Mouse (Mus musculus) MEL (cell line): Measurements from ENCODE around the gene Krt86. TPM values are rescaled to one million over a fixed set of nuclear protein-coding genes. Genes with fewer than 3 reads are reported as not detected.

ENCODE experiments used
- DNase-seq: peaks from one replicate; pipeline ENCODE4 v3.0.0; 2011; ENCODE audit warnings: low read depth, low spot score
- H3K27ac ChIP-seq: 2 replicates; pipeline ENCODE4 v1.5.1; 2012; ENCODE audit warnings: low read depth, mild to moderate bottlenecking, control low read depth, low read length, moderate library complexity; ENCODE audit not compliant: control insufficient read depth
- H3K27me3 ChIP-seq, 2 experiments: fragments of 150-350 bp in 1 of 2; sonication (generic) in 1 of 2; 2 replicates each; pipeline ENCODE4 v1.6.1; 2012; ENCODE audit warnings: low read length in 2 of 2, mild to moderate bottlenecking in 2 of 2, improper control_type of control experiment in 1 of 2, moderate library complexity in 1 of 2; ENCODE audit not compliant: insufficient read depth in 2 of 2, control insufficient read depth in 1 of 2
- H3K36me3 ChIP-seq, 2 experiments: 2 replicates each; pipeline ENCODE4 v1.6.1; 2012 to 2014; ENCODE audit warnings: low read length in 2 of 2, improper control_type of control experiment in 1 of 2, inconsistent platforms in 1 of 2, mild to moderate bottlenecking in 1 of 2; ENCODE audit not compliant: insufficient read depth in 2 of 2, control insufficient read depth in 1 of 2
- H3K4me1 ChIP-seq, 2 experiments: fragments of 150-350 bp in 1 of 2; sonication (generic) in 1 of 2; 2 replicates each; pipeline ENCODE4 v1.6.1; 2012; ENCODE audit warnings: low read length in 2 of 2, improper control_type of control experiment in 1 of 2, mild to moderate bottlenecking in 1 of 2; ENCODE audit not compliant: insufficient read depth in 2 of 2, control insufficient read depth in 1 of 2
- H3K4me3 ChIP-seq, 2 experiments: fragments of 150-350 bp in 1 of 2; sonication (generic) in 1 of 2; 2 replicates each; pipeline ENCODE4 v1.5.1; 2012; ENCODE audit warnings: low read depth in 2 of 2, low read length in 2 of 2, mild to moderate bottlenecking in 2 of 2, moderate library complexity in 2 of 2, control low read depth in 1 of 2, improper control_type of control experiment in 1 of 2; ENCODE audit not compliant: control insufficient read depth in 1 of 2, insufficient read depth in 1 of 2
- H3K79me2 ChIP-seq: 2 replicates; pipeline ENCODE4 v1.6.1; 2012; ENCODE audit warnings: mild to moderate bottlenecking, low read length, moderate library complexity; ENCODE audit not compliant: control insufficient read depth, poor library complexity, insufficient read depth
- H3K9ac ChIP-seq: 2 replicates; pipeline ENCODE4 v1.6.1; 2012; ENCODE audit warnings: low read depth, mild to moderate bottlenecking, control low read depth, low read length, moderate library complexity; ENCODE audit not compliant: control insufficient read depth, poor library complexity, severe bottlenecking
- H3K9me3 ChIP-seq: fragments of 150-350 bp; sonication (generic); replicated peaks from 2 replicates; pipeline ENCODE4 v1.6.1; 2012; ENCODE audit warnings: mild to moderate bottlenecking, low read length, improper control_type of control experiment, moderate library complexity; ENCODE audit not compliant: insufficient read depth
- CHD1 ChIP-seq: IDR thresholded peaks from 2 replicates; pipeline ENCODE4 v1.6.1; 2012; ENCODE audit warnings: low read depth, mild to moderate bottlenecking, inconsistent platforms, low read length, improper control_type of control experiment
- CHD2 ChIP-seq: IDR thresholded peaks from 2 replicates; pipeline ENCODE4 v1.6.1; 2011; ENCODE audit warnings: low read length, improper control_type of control experiment
- CTCF ChIP-seq, 3 experiments: IDR thresholded peaks in 2 of 3; conservative IDR thresholded peaks in 1 of 3; 2 replicates each; pipeline ENCODE4 v1.5.1; 2011 to 2012; ENCODE audit warnings: low read length in 3 of 3, low read depth in 2 of 3, mild to moderate bottlenecking in 2 of 3, improper control_type of control experiment in 1 of 3, inconsistent platforms in 1 of 3, mixed read lengths in 1 of 3, moderate library complexity in 1 of 3; ENCODE audit not compliant: control insufficient read depth in 1 of 3, insufficient read depth in 1 of 3, poor library complexity in 1 of 3, severe bottlenecking in 1 of 3
- E2F4 ChIP-seq: IDR thresholded peaks from 2 replicates; pipeline ENCODE4 v1.6.1; 2011; ENCODE audit warnings: low read depth, low read length, improper control_type of control experiment, borderline replicate concordance
- ETS1 ChIP-seq: IDR thresholded peaks from 2 replicates; pipeline ENCODE4 v1.6.1; 2012; ENCODE audit warnings: low read depth, mild to moderate bottlenecking, inconsistent platforms, low read length, improper control_type of control experiment, moderate library complexity
- GABPA ChIP-seq: IDR thresholded peaks from 2 replicates; pipeline ENCODE4 v1.6.1; 2012; ENCODE audit warnings: low read depth, mild to moderate bottlenecking, inconsistent platforms, low read length, improper control_type of control experiment, moderate library complexity
- GATA1 ChIP-seq: IDR thresholded peaks from 2 replicates; pipeline ENCODE4 v1.6.1; 2011; ENCODE audit warnings: low read depth, low read length, improper control_type of control experiment
- MEF2A ChIP-seq: IDR thresholded peaks from 2 replicates; pipeline ENCODE4 v1.6.1; 2014; ENCODE audit warnings: low read depth, mild to moderate bottlenecking, inconsistent platforms, low read length, improper control_type of control experiment; ENCODE audit not compliant: poor library complexity, insufficient replicate concordance, severe bottlenecking; ENCODE audit errors: extremely low read depth
- MYB ChIP-seq: IDR thresholded peaks from 2 replicates; pipeline ENCODE4 v1.6.1; 2011; ENCODE audit warnings: mild to moderate bottlenecking, low read depth, low read length, improper control_type of control experiment
- MYC ChIP-seq: IDR thresholded peaks from 2 replicates; pipeline ENCODE4 v1.6.1; 2011; ENCODE audit warnings: low read depth, mild to moderate bottlenecking, low read length, improper control_type of control experiment, moderate library complexity
- POLR2A ChIP-seq, 2 experiments: IDR thresholded peaks; 2 replicates each; pipeline ENCODE4 v1.6.1; 2011 to 2012; ENCODE audit warnings: low read length in 2 of 2, mild to moderate bottlenecking in 2 of 2, control low read depth in 1 of 2, improper control_type of control experiment in 1 of 2, low read depth in 1 of 2, moderate library complexity in 1 of 2; ENCODE audit not compliant: control insufficient read depth in 1 of 2, insufficient read depth in 1 of 2, poor library complexity in 1 of 2
- POLR2AphosphoS2 ChIP-seq: IDR thresholded peaks from 2 replicates; pipeline ENCODE4 v1.6.1; 2011; ENCODE audit warnings: low read length, improper control_type of control experiment
- RCOR1 ChIP-seq: IDR thresholded peaks from 2 replicates; pipeline ENCODE4 v1.6.1; 2012; ENCODE audit warnings: low read depth, mild to moderate bottlenecking, inconsistent platforms, low read length, improper control_type of control experiment
- SMC3 ChIP-seq: IDR thresholded peaks from 2 replicates; pipeline ENCODE4 v1.6.1; 2011; ENCODE audit warnings: low read depth, low read length, improper control_type of control experiment
- TAL1 ChIP-seq: IDR thresholded peaks from 2 replicates; pipeline ENCODE4 v1.6.1; 2012; ENCODE audit warnings: mild to moderate bottlenecking, inconsistent platforms, low read length, moderate library complexity, mixed read lengths
- TBP ChIP-seq: IDR thresholded peaks from 2 replicates; pipeline ENCODE4 v1.8.0; 2011; ENCODE audit warnings: low read depth, low read length, improper control_type of control experiment
- USF1 ChIP-seq: IDR thresholded peaks from 2 replicates; pipeline ENCODE4 v1.6.1; 2014; ENCODE audit warnings: low read depth, mild to moderate bottlenecking, inconsistent platforms, low read length, improper control_type of control experiment, moderate library complexity
- ZKSCAN1 ChIP-seq: IDR thresholded peaks from 2 replicates; pipeline ENCODE4 v1.6.1; 2012; ENCODE audit warnings: low read depth, mild to moderate bottlenecking, inconsistent platforms, low read length, improper control_type of control experiment, moderate library complexity
- ZNF384 ChIP-seq: IDR thresholded peaks from 2 replicates; pipeline ENCODE4 v1.6.1; 2012; ENCODE audit warnings: low read depth, mild to moderate bottlenecking, inconsistent platforms, low read length, improper control_type of control experiment
- polyA plus RNA-seq, 2 experiments: library from polyadenylated mRNA; stranded (reverse) in 1 of 2; unstranded in 1 of 2; fragments of >175 nt in 1 of 2; fragments of >200 nt in 1 of 2; gene quantifications; 2 replicates each; pipeline versions ENCODE4 v1.2.1 to v1.2.4; 2012; ENCODE audit warnings: low replicate concordance in 2 of 2, low read depth in 1 of 2; ENCODE audit not compliant: insufficient read length in 2 of 2, insufficient read depth in 1 of 2, missing spikeins in 1 of 2
- total RNA-seq: library from RNA; depleted of rRNA; stranded (reverse); fragments of 300-350 nt; gene quantifications from 2 replicates; pipeline ENCODE4 v1.2.3, GENCODE M21; 2012

The Krt86 gene
- total and polyA plus RNA-seq, 3 experiments: not detected

- no peak for TF ChIP-seq POLR2A (IDR thresholded peaks at IDR 0.05; ENCODE audit: control insufficient read depth in 1 of 2, insufficient read depth in 1 of 2, low read depth in 1 of 2, low read length in 2 of 2, poor library complexity in 1 of 2)
- no peak for TF ChIP-seq GABPA
- no peak for TF ChIP-seq SMC3
- TF ChIP-seq CTCF (IDR thresholded peaks at IDR 0.05 in 2 of 3, conservative IDR thresholded peaks at IDR 0.05 in 1 of 3; ENCODE audit: control insufficient read depth in 1 of 3, insufficient read depth in 1 of 3, low read depth in 2 of 3, low read length in 3 of 3, poor library complexity in 1 of 3, severe bottlenecking in 1 of 3): no peak
- no peak for TF ChIP-seq GATA1
- TF ChIP-seq TBP: no peak
- TF ChIP-seq TAL1: no peak
- TF ChIP-seq MYC: no peak
- no peak for TF ChIP-seq USF1
- TF ChIP-seq MYB: no peak
- no peak for TF ChIP-seq ZNF384
- no peak for TF ChIP-seq CHD1
- no peak for TF ChIP-seq MEF2A
- TF ChIP-seq ETS1: no peak
- TF ChIP-seq RCOR1: no peak
- no peak for TF ChIP-seq E2F4
- TF ChIP-seq CHD2: no peak
- no peak for TF ChIP-seq POLR2AphosphoS2
- TF ChIP-seq ZKSCAN1: no peak
- DNase-seq: no peak
- H3K4me3 ChIP-seq: no peak overlapping the region
- no peaks in the 10 kb centered on the region for H3K79me2 ChIP-seq
- H3K27me3 ChIP-seq: no peaks in the 10 kb centered on the region
- H3K4me1 ChIP-seq: no peaks in the 10 kb centered on the region
- H3K9me3 ChIP-seq: no peaks in the 10 kb centered on the region
- no peak overlapping the region for H3K27ac ChIP-seq
- H3K36me3 ChIP-seq: no peaks in the 10 kb centered on the region
- no peak overlapping the region for H3K9ac ChIP-seq
Observed at GRCm38 (mm10) chr15:101485911-101486635, 12.8 kb downstream of the Krt86 start.

GRCm38 (mm10) chr15:101491431-101491830 lies 18.2 kb downstream of the Krt86 start, which contains the start of gene Krt83:
Gene Krt83 (minus strand): TSS chr15:101491512.
- Histone ChIP-seq H3K36me3 (no peaks in the 10 kb centered on the region), H3K27ac (no peak within 1 kb of the TSS), H3K4me3 (no peak within 1 kb of the TSS), H3K9me3 (no peaks in the 10 kb centered on the region), H3K79me2 (no peaks in the 10 kb centered on the region), H3K4me1 (no peaks in the 10 kb centered on the region), H3K9ac (no peak within 1 kb of the TSS), H3K27me3 (no peaks in the 10 kb centered on the region)
- no peak for DNase-seq
- TF ChIP-seq GATA1 (no peak), TAL1 (no peak)
